Mouse (Mus musculus): ENCODE data around the gene Eri3. TPM values are rescaled to one million over a fixed set of nuclear protein-coding genes. Genes with fewer than 3 reads are reported as not detected.

Eri3 gene
- polyA plus RNA-seq, 1 experiment, result 194 TPM

DNA sequence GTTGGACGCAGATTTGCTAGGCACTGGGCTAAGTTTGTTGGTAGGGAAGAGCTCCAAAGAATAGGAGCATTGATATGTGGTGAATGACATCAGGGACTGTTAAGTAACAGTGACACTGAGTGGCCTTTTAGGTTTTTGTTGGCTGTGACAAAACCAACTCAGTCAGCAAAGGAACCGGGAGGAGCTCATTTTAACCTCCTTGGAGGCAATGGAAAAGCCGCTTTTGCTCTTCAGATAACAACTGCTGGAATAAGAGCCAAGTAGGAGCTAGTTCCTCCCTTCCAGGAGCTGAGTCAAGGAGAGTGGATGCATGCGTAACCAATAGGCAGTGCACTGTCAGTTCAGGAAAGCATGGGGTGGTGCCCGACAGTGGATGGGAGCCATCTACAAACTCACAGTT lies 20.8 kb downstream of the Eri3 start:
- no peak for DNase-seq (ENCODE audit: extremely low spot score in 1 of 2, low spot score in 1 of 2)

DNA sequence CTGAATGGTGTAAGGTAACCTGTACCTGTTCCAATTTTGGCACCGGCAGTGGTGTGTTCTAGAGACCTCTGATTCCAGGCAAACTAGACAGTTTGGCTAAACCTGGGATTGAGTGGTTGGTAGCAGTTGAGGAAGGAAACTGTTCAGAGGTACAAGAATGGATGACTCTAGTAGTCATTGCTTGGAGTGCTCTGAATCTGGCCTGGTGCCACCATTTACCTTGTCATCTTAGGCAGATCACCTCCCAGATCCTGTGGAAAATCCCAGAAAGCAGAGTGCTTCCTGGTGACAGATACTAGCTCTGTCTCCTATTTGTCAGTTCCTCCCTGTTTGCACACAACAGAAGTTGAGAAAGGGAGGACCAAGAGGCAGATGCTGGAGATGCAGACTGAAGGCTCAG lies 27.4 kb downstream of the Eri3 start:
- DNase-seq (ENCODE audit: extremely low spot score in 1 of 2, low spot score in 1 of 2), result no peak

DNA sequence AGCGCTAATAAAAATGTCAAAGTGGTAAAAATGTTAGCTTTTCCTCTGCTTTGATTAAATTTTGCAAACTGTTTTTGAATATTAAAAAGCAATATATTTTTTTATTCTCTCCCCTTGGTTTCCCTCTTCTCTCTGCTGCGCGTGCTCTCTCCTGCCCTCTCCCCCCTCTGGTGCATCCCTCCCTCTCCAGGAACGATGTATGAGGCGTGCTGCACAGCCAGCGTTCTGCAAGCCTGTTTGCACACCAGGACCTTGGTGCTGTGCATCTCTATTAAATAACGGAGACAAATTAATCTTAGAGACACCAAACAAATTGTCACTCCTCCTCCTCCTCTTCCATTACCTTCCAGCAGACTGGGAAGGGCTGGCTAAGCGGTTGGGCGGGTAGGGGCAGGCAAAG lies 31.5 kb downstream of the Eri3 start:
- DNase-seq (ENCODE audit: extremely low spot score in 1 of 2, low spot score in 1 of 2), result no peak

- DNase-seq (ENCODE audit: extremely low spot score in 1 of 2, low spot score in 1 of 2), result no peak
Measured at GRCm38 (mm10) chr4:117585995-117586394, 35.8 kb downstream of the Eri3 start.

- DNase-seq (ENCODE audit: extremely low spot score in 1 of 2, low spot score in 1 of 2), result no peak
Measured at GRCm38 (mm10) chr4:117587447-117587846, 37.3 kb downstream of the Eri3 start.

GRCm38 (mm10) chr4:117589081-117589660 lies 39.0 kb downstream of the Eri3 start:
- DNase-seq (ENCODE audit: extremely low spot score in 1 of 2, low spot score in 1 of 2), result no peak

DNA sequence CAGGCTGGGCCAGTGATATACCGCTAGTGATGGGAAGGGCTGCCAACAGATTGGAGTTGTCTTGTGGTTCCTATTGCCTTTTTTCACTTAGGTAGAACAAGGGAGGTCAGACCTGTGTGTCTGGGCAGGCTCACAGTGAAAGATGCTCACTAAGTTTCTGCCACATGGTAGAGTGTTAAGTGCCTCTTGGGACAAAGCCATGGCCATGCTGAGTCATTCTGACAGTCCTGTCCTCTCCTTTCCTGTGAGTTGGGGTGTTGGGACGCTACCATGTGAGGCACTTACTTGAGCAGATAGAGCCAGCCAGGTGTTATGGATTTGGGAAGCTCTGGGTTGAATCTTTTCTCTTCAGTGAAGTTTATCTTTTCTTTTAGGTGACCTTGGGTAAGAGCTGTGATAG lies 40.6 kb downstream of the Eri3 start:
- no peak for DNase-seq (ENCODE audit: extremely low spot score in 1 of 2, low spot score in 1 of 2)

DNA sequence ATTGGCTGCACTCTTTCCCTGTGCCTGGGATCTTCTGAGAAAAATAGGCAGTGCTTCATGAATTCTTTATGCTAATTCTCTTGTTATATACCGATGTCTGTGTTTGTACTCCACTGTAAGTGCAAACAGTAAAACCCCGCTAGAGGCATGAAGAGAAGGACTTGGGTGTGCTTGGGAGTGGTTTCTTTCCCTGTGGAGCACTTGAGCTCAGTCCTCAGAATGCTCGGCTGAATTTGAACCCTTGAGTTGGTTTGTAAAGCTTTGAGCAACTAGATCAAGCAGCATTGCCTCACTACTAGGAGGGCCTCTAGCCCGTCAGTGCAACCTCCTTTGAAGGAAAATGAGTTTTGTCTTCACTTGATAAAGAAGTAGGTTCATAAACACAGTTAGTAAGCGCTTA lies 42.0 kb downstream of the Eri3 start:
- DNase-seq (ENCODE audit: extremely low spot score in 1 of 2, low spot score in 1 of 2), result no peak

GRCm38 (mm10) chr4:117595293-117595692 lies 45.1 kb downstream of the Eri3 start:
- no peak for DNase-seq (ENCODE audit: extremely low spot score in 1 of 2, low spot score in 1 of 2)

DNA sequence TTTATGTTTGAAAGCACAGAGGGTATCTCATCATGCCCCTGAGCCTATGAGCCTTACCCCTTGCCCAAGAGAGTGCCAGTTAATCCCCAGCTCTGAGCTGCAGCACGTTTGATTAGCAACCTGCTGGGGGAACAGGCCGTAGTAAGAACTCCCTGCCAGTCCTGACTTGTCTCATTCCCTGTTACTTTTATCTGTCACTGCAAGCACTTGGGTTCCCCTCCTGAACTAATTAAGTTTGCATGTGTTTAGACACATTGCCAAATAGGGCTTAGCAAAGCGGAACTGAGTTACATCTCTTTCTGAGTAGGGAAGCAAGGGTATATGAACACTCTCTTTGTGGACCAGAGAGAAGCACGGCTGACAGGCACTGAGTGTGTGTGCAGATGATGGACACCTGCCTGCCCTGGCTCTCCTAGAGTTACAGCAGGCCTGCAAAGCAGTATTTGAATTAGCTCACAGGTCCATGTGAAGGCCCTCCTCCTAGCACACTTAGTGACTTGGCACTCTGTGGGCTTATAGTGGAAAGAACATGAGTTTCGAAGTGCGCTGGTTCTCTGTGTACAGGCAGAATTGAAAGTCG lies 49.9 kb downstream of the Eri3 start:
- no peak for DNase-seq (ENCODE audit: extremely low spot score in 1 of 2, low spot score in 1 of 2)

- no peak for DNase-seq (ENCODE audit: extremely low spot score in 1 of 2, low spot score in 1 of 2)
Measured at GRCm38 (mm10) chr4:117601338-117601776, 51.2 kb downstream of the Eri3 start.

GRCm38 (mm10) chr4:117605099-117605953 lies 55.2 kb downstream of the Eri3 start:
- DNase-seq (ENCODE audit: extremely low spot score in 1 of 2, low spot score in 1 of 2), result no peak

DNA sequence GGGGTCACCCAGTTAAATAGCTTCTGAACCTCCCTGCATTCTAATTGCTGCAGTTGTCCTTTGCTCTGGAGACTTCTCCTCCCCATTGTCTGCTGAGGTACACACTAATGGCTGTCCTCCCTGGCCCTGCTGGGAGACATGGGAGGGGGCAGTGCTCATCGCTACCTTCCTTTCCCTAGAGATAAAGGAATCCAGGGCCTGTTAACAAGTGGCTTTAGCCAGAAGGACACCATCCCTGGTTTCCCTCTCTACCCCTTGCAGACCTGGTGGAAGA lies 55.7 kb downstream of the Eri3 start:
- no peak for DNase-seq (ENCODE audit: extremely low spot score in 1 of 2, low spot score in 1 of 2)

GRCm38 (mm10) chr4:117606831-117607610 lies 56.9 kb downstream of the Eri3 start:
- DNase-seq (ENCODE audit: extremely low spot score in 1 of 2, low spot score in 1 of 2), result no peak

DNA sequence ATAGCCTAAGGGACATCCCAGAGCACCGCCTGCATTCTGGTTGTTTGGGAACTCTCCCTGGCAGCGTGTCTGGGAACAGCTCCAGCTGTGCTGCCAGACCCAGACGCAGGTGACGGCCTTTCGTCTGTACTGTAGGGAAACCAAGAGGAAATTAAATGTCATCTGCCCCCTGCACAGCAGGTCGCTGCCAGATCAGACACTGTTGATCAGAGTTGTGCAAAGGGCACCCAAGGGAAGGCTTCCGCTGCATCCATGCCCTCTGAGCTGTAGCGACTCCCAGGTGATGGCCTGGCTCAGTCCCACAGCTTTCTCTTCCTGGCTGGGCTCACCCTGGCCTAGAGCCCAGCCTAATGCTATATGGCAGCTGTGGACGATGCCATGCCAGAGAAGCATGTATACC lies 58.1 kb downstream of the Eri3 start:
- no peak for DNase-seq (ENCODE audit: extremely low spot score in 1 of 2, low spot score in 1 of 2)

GRCm38 (mm10) chr4:117609371-117610039 lies 59.3 kb downstream of the Eri3 start:
- no peak for DNase-seq (ENCODE audit: extremely low spot score in 1 of 2, low spot score in 1 of 2)

DNA sequence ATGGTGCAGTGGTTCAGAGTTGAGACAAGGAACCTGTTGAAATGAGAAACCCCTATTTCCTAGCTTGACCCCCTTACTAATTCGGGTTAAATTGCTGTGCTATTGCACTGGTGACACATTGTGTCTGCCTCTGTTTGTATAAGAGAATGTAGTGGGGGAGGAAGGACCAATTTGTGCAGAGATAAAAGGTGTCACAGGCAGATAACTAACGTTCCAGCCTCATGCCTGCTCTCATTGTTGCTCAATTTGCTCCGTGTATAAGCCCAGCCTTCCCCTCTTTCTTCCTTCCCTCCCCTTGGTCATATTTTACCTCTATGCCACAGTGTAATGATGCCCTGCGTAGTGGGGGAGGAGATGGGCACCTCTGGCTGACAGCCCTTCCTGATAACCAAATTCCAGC lies 61.2 kb downstream of the Eri3 start:
- no peak for DNase-seq (ENCODE audit: extremely low spot score in 1 of 2, low spot score in 1 of 2)

GRCm38 (mm10) chr4:117611814-117612213 lies 61.6 kb downstream of the Eri3 start:
- no peak for DNase-seq (ENCODE audit: extremely low spot score in 1 of 2, low spot score in 1 of 2)

DNA sequence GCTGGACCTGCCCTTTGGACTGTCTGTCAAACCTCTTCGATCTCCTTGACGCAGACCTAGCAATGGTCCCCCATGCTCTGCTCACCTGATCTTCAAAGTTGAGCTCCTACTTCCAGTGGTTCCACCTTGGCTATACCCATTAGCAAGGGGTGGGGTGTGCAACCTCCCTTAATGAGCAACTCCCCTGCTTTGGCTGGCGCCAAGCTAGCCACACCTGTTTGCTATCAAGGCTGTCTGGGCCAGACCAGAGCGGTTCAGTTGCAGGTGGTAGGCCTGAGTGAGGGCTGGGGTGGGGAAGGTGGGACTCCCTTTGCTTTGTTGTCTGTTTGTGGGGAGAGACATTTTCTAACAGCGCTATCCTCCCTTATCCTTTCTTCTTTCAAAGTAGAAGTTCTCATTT lies 62.5 kb downstream of the Eri3 start:
- no peak for DNase-seq (ENCODE audit: extremely low spot score in 1 of 2, low spot score in 1 of 2)

- no peak for DNase-seq (ENCODE audit: extremely low spot score in 1 of 2, low spot score in 1 of 2)
Measured at GRCm38 (mm10) chr4:117613153-117613773, 63.1 kb downstream of the Eri3 start.

Data from frontal cortex, adult 2 months (tissue).